ENCODE assay signal across 20 mouse cellular contexts in the genomic region with DNA sequence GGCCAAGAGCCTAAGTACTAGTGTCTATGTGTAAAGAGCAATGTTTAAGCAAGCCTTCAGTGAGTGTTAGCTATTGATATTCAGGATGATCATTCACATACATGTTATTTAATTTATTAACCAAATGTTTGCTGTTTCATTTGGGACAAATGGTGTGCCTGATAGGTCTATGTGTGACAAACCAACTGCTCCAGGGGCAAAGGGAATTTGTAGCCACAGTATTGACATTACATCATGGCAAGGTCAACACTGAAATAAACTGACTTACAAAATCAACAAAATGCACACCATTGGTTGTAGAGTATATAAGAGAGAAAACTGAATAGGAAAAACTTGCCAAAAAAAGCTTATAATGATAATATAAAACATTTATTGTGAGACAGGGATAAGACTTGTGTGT.
DNase-seq lines count a peak whose midpoint lies in the region; ATAC-seq and TF ChIP-seq lines count a peak whose summit lies in the region.
"Had no signal": no experiment of that assay in that cellular context is flagged by ENCODE, and none has a peak within 500 bp of the region (broad histone marks: within the 10 kb centered on the region; RNA-seq: fewer than 3 reads in every experiment).

No protein-coding gene starts in this region.

- peak overlapping the region; percentile 70 for H3K27ac ChIP-seq in heart, adult 2 months
- 0 out of 2 replicates have a peak overlapping the region, but pooled peaks have one; percentile 66 for H3K27ac ChIP-seq in layer of hippocampus, adult 2 months
- H3K27ac ChIP-seq in liver, embryonic 16.5 days (ENCODE audit: low read length) = no peak overlapping the region
- H3K27ac ChIP-seq in liver, embryonic 11.5 days (ENCODE audit: low read depth, low read length) = no peak overlapping the region
- 0 out of 2 replicates have a peak overlapping the region, but pooled peaks have one; percentile 18 for H3K27ac ChIP-seq in stomach, postnatal 0 days (replicated peaks)
- H3K27ac ChIP-seq: forebrain, embryonic 15.5 days; heart, embryonic 10.5 days; hindbrain, embryonic 13.5 days; hindbrain, postnatal 0 days had no signal

- H3K9me3 ChIP-seq in liver, embryonic 16.5 days (replicated peaks; ENCODE audit: control insufficient read depth, low read length) = no peaks in the 10 kb centered on the region
- no peaks in the 10 kb centered on the region for H3K9me3 ChIP-seq in liver, embryonic 11.5 days (ENCODE audit: control insufficient read depth, low read length)
- no peaks in the 10 kb centered on the region for H3K9me3 ChIP-seq in stomach, postnatal 0 days (ENCODE audit: control insufficient read depth, low read length)
- H3K9me3 ChIP-seq: forebrain, embryonic 15.5 days; heart, embryonic 10.5 days; hindbrain, embryonic 13.5 days had no signal

- no peak overlapping the region for H3K9ac ChIP-seq in heart, adult 2 months (ENCODE audit: low read depth, low read length)
- H3K9ac ChIP-seq in liver, embryonic 16.5 days (ENCODE audit: low read depth, low read length) = no peak overlapping the region
- H3K9ac ChIP-seq in liver, embryonic 11.5 days (ENCODE audit: low read depth, low read length) = no peak overlapping the region
- no peak overlapping the region for H3K9ac ChIP-seq in stomach, postnatal 0 days (ENCODE audit: low read length)
- H3K9ac ChIP-seq: forebrain, embryonic 15.5 days; hindbrain, embryonic 13.5 days had no signal

- peaks cover 4% of the 10 kb centered on the region for H3K79me2 ChIP-seq in heart, adult 2 months (replicated peaks; ENCODE audit: control insufficient read depth, insufficient read depth, low read length)

- H3K36me3 ChIP-seq in heart, adult 2 months (ENCODE audit: control insufficient read depth, insufficient read depth, low read length) = peaks cover 8% of the 10 kb centered on the region
- no peaks in the 10 kb centered on the region for H3K36me3 ChIP-seq in liver, embryonic 16.5 days (ENCODE audit: control insufficient read depth, insufficient read depth)
- no peaks in the 10 kb centered on the region for H3K36me3 ChIP-seq in liver, embryonic 11.5 days (ENCODE audit: control insufficient read depth, insufficient read depth, low read length)
- no peaks in the 10 kb centered on the region for H3K36me3 ChIP-seq in stomach, postnatal 0 days (ENCODE audit: control insufficient read depth, insufficient read depth, low read length)
- H3K36me3 ChIP-seq: forebrain, embryonic 15.5 days; heart, embryonic 10.5 days; hindbrain, embryonic 13.5 days had no signal

- H3K4me2 ChIP-seq in liver, embryonic 16.5 days (ENCODE audit: low read depth, low read length) = no peak overlapping the region
- H3K4me2 ChIP-seq in liver, embryonic 11.5 days = no peak overlapping the region
- H3K4me2 ChIP-seq in stomach, postnatal 0 days (replicated peaks; ENCODE audit: low read depth) = no peak overlapping the region
- H3K4me2 ChIP-seq: forebrain, embryonic 15.5 days; hindbrain, embryonic 13.5 days had no signal

- no peak overlapping the region for H3K4me3 ChIP-seq in heart, adult 2 months
- no peak overlapping the region for H3K4me3 ChIP-seq in layer of hippocampus, adult 2 months
- no peak overlapping the region for H3K4me3 ChIP-seq in liver, embryonic 16.5 days (ENCODE audit: low read depth, low read length)
- H3K4me3 ChIP-seq in liver, embryonic 11.5 days (ENCODE audit: low read depth, low read length) = no peak overlapping the region
- H3K4me3 ChIP-seq in stomach, postnatal 0 days (ENCODE audit: low read depth, low read length) = no peak overlapping the region
- H3K4me3 ChIP-seq: forebrain, embryonic 15.5 days; heart, embryonic 10.5 days; hindbrain, embryonic 13.5 days had no signal

- H3K4me1 ChIP-seq in heart, adult 2 months (ENCODE audit: control insufficient read depth, insufficient read depth, low read length) = peaks cover 16% of the 10 kb centered on the region
- no peaks in the 10 kb centered on the region; the same call in 1 of the 2 replicates for H3K4me1 ChIP-seq in liver, embryonic 16.5 days (ENCODE audit: control insufficient read depth, low read depth, low read length)
- no peaks in the 10 kb centered on the region for H3K4me1 ChIP-seq in liver, embryonic 11.5 days (replicated peaks; ENCODE audit: control insufficient read depth, insufficient read depth, low read length)
- H3K4me1 ChIP-seq in stomach, postnatal 0 days (replicated peaks; ENCODE audit: control insufficient read depth, insufficient read depth) = peaks cover 3% of the 10 kb centered on the region; the same call in 1 of the 2 replicates
- H3K4me1 ChIP-seq: forebrain, embryonic 15.5 days; hindbrain, embryonic 13.5 days had no signal

- ATAC-seq in liver, embryonic 16.5 days (ENCODE audit: low read depth) = peak; percentile 71
- no peak for ATAC-seq in liver, embryonic 11.5 days (replicated peaks; ENCODE audit: low FRiP score)
- 0 out of 2 replicates have a peak, but pooled peaks have one; percentile 49 for ATAC-seq in stomach, postnatal 0 days (ENCODE audit: low FRiP score, low TSS enrichment)
- ATAC-seq: activated CD4-positive, CD25-positive, alpha-beta regulatory T cell, adult 4 months; forebrain, embryonic 15.5 days; hindbrain, postnatal 0 days; Patski had no signal

- TF ChIP-seq EP300 in heart, adult 2 months (IDR thresholded peaks at IDR 0.05; ENCODE audit: insufficient read depth, low read depth, low read length) = no peak
- no peak for TF ChIP-seq EP300 in stomach, postnatal 0 days (optimal IDR thresholded peaks at IDR 0.05)

- no peak for DNase-seq in heart, adult 2 months
- DNase-seq in heart, adult 18-20 months = no peak
- DNase-seq in layer of hippocampus, adult 2 months (ENCODE audit: low spot score in 2 of 2) = no peak
- DNase-seq in layer of hippocampus, adult 11-12 months (ENCODE audit: low spot score) = no peak
- no peak for DNase-seq in liver, embryonic 11.5 days (ENCODE audit: low spot score)
- DNase-seq in stomach, postnatal 0 days (ENCODE audit: low spot score) = no peak
- DNase-seq: adrenal gland, postnatal 14 days; cerebellum, adult 18-20 months; cerebellum, adult 9-11 months; cerebellum, postnatal 36 days; gastrocnemius, postnatal 14 days; heart, postnatal 10 days had no signal

- no peak for TF ChIP-seq CTCF in heart, adult 2 months (IDR thresholded peaks at IDR 0.05)
- TF ChIP-seq CTCF in layer of hippocampus, adult 2 months (conservative IDR thresholded peaks at IDR 0.05) = no peak
- no peak for TF ChIP-seq CTCF in stomach, postnatal 0 days (IDR thresholded peaks at IDR 0.05; ENCODE audit: low read depth)

- intact Hi-C loops in heart, adult 2 months (cut with DNase I) = no loop called here

- H3K27me3 ChIP-seq in heart, adult 2 months (ENCODE audit: control insufficient read depth, insufficient read depth, low read length) = no peaks in the 10 kb centered on the region
- H3K27me3 ChIP-seq in liver, embryonic 16.5 days (ENCODE audit: control insufficient read depth, insufficient read depth, low read depth, low read length) = no peaks in the 10 kb centered on the region
- no peaks in the 10 kb centered on the region for H3K27me3 ChIP-seq in liver, embryonic 11.5 days (replicated peaks; ENCODE audit: control insufficient read depth, insufficient read depth, low read length)
- H3K27me3 ChIP-seq in stomach, postnatal 0 days (ENCODE audit: control insufficient read depth, insufficient read depth, low read length) = no peaks in the 10 kb centered on the region
- H3K27me3 ChIP-seq: CH12.LX; forebrain, embryonic 15.5 days; hindbrain, embryonic 13.5 days; Patski had no signal

- no peak for TF ChIP-seq POLR2A in heart, adult 2 months (IDR thresholded peaks at IDR 0.05; ENCODE audit: insufficient read depth, low read depth, low read length)

Comparison
In these comparisons a context has a peak if more than half of its experiments do, and no peak if none do; other contexts are left out.
1. H3K27ac ChIP-seq: peak in heart, adult 2 months (single experiment), layer of hippocampus, adult 2 months (single experiment) and stomach, postnatal 0 days (single experiment); none in liver, embryonic 16.5 days (single experiment) and liver, embryonic 11.5 days (single experiment).